Mouse (Mus musculus) cerebral cortex, adult 2 months (tissue): ENCODE measurements around the gene Arid2.

Source experiments
- WGBS: fragments of 180-500 bp; shearing (Covaris S2); methylation state at CpG from one replicate; pipeline ENCODE4 v1.1.7; 2018; 5-methylcytosine and 5-hydroxymethylcytosine counted together

The Arid2 gene

GRCm38 (mm10) chr15:96344591-96345285 is 57.4 kb downstream of the Arid2 start:
- WGBS = 84% methylated on average over 6 of the region's 7 CpGs

DNA sequence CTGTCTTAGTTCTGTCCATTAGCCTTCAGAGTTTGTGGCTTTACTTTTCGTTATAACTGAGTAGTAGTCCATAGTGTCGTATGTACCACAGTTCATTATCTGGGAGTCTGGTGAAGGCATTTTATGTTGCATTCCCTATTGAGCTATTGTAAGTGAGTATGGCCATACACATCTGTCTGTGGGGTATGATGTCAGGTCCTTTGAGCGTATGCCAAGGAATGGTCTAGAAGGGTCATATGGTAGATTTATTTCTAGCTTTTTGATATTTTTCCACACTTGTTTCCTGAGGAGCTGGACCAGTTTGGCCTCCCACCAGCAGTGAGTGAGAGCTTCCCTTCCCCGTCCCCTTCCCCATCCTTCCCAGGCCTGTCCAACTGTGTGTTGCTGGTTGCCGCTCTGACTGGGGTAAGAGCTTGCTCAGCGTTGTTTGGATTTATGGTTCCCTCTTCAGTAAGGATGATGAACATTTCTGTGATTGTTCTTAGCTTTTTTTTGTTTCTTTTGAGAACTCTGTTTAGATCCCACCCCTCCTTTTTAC is 58.1 kb downstream of the Arid2 start:
- whole genome bisulfite sequencing = 77% methylated on average over 6 of the region's 6 CpGs

- 93% methylated on average over 9 of the region's 9 CpGs for WGBS
Measured at GRCm38 (mm10) chr15:96351432-96351831, 64.1 kb downstream of the Arid2 start.

DNA sequence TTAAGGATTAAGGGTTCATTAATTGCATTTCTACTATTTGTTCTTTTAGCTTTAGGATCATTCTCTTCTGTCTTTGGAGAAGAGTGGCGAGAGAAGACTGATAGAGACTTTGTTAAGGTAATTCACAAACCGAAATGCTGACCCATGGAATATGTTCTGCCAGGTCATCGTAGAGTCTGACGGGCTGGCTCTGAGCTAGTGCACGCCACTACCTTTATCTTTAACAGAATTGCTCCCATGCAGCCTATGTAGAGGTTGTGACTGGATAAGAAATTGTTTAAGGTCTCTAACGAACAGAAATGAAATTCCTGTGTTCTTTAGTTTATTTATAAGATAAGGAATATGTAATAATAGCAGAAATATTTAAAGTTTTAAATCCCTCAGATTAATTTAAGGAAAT is 71.6 kb downstream of the Arid2 start:
- WGBS = 96% methylated on average over 6 of the region's 6 CpGs

DNA sequence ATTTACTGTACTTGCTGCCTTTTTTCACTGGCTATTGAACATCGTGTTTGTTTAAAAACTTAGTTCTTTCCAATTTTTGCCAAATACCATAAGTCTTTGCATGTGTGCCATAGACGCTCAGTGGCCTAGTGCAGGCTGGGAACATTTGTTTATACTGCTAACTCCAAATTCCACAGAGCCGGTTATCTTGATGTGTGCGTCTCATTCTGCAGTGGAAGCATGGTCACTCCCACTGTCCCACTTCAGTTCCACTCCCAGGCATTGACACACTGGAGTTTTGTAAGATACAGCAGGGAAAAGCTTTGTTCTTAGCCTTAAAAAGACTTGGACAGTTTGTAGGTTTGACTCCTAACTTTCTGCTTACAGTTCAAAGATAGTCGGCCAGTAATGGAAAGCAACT is 73.3 kb downstream of the Arid2 start:
- WGBS = 88% methylated on average over 5 of the region's 5 CpGs

- 57% methylated on average over 3 of the region's 3 CpGs for WGBS
Measured at GRCm38 (mm10) chr15:96365351-96365750, 78.0 kb downstream of the Arid2 start.

GRCm38 (mm10) chr15:96366176-96366963 is 79.1 kb downstream of the Arid2 start:
- WGBS = 81% methylated on average over 11 of the region's 11 CpGs

- 95% methylated on average over 18 of the region's 18 CpGs for WGBS
Measured at GRCm38 (mm10) chr15:96371311-96371710, 84.0 kb downstream of the Arid2 start.

DNA sequence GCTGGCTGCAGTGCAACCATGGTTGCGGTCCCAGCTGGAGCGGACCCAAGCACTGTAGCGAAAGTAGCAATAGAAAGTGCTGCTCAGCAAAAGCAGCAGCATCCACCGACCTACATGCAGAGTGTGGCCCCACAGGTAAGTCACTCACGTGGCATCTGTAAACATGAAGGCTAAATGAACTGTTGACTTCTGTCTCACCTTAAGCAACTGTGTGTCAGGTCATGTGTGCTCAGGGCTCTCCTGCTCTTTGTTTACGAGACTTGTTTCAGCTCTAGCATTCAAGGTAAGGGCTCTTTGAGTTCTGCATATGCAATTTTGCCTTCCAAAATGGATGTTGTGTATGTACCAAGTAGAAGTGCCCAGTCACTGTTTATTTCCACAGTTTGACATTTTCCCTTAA is 85.3 kb downstream of the Arid2 start:
- 88% methylated on average over 6 of the region's 6 CpGs for WGBS

DNA sequence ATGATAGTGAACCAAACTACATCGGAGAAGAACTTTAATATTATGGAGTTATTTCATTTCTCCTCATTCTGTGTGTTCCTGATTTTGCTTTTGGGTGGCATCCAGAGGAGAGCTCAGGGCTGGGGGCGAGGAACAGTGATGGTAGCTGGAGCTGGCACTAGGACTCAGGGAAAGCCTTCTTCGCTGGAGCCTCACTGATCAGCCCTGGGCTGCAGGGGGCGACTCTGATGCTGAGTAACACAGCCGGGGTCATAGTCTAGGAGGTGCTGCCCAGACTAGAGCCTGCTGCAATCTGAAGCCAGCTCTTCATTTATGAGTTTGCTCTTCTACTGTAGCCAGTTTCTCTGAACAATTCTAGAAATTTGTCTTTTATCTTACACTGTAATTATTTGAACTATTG is 85.8 kb downstream of the Arid2 start:
- WGBS = 73% methylated on average over 5 of the region's 5 CpGs

DNA sequence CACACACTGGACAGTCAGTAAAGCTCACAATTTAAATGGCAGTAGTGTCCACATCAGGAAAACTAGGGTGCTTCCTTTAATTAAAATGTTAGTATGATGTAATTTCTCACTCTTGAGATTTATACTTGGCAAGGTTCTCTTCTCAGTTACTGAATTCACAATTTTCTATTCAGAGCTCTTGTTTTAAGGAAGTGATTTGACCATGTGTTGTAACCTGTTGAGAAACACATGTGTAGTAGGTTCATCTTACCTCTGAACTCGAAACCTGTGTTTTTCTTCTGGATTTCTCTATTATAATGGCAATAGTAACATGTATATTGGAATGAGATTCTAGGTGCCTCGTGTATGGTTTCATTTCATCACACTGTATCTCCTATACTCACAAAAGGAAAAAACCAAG is 88.9 kb downstream of the Arid2 start:
- WGBS = 92% methylated on average over 2 of the region's 2 CpGs

DNA sequence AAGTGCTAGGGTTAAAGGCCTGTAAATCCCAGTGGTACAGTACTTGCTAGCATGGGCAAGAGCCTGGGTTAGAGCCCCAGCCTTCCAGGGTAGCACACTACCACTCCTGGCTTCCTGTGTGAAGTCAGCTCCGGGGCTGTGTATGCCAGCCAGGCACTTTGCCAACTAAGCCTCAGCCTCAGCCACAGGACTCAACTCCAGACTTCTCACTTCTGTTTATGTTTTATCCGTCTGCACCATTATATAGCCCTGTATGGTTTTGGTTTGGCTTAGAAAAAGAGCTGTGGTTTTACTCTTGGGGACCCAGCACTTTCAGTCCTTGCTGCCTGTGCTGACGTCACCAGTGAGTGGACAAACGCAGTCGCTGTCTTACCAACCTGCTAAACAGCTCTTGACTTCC is 89.9 kb downstream of the Arid2 start:
- WGBS = 51% methylated on average over 5 of the region's 5 CpGs

GRCm38 (mm10) chr15:96377701-96378100 is 90.4 kb downstream of the Arid2 start:
- WGBS = 66% methylated on average over 7 of the region's 7 CpGs

DNA sequence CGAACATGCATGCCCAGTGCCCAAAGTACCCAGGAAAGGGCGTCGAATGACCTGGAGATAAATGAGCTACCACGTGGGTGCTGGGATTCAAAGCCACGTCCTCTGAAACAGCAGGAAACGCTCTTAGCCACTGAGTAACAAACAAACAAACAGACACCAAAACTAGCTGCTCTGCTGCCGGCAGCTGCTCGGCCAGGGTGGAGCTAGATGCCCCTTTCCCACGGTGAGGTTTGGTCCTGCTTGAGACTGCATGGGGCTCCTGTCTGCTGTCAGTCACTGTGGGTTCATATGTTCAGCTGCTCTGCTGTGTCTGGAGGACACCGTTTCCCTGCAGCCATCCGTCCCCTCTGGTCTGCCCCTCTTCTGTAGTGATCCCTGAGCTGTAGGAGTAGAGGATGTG is 94.9 kb downstream of the Arid2 start:
- WGBS = 87% methylated on average over 11 of the region's 11 CpGs

DNA sequence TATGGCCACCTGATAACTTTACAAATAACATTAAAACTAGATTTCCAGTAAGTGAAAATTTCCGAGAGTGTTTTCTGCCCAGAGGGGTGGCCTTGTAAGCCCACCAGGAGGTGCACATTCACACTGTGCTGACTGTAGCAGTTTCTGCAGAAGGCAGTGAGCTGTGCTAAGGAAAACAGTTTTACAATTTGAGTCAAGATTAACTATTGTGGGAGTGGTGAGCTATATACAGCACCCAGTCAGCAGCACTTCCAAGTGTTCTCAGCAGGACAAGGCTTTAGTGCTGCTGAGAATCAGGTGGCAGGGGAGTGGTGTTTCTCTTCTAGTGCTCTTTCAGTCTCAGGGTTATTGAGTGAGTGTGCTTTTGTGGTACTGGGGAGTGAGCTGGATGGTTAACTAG is 101.2 kb downstream of the Arid2 start:
- WGBS = 38% methylated on average over 1 of the region's 1 CpGs

- 93% methylated on average over 3 of the region's 3 CpGs for WGBS
Measured at GRCm38 (mm10) chr15:96392878-96393277, 105.6 kb downstream of the Arid2 start.

GRCm38 (mm10) chr15:96395071-96395470 is 107.8 kb downstream of the Arid2 start:
- WGBS = 97% methylated on average over 6 of the region's 6 CpGs

DNA sequence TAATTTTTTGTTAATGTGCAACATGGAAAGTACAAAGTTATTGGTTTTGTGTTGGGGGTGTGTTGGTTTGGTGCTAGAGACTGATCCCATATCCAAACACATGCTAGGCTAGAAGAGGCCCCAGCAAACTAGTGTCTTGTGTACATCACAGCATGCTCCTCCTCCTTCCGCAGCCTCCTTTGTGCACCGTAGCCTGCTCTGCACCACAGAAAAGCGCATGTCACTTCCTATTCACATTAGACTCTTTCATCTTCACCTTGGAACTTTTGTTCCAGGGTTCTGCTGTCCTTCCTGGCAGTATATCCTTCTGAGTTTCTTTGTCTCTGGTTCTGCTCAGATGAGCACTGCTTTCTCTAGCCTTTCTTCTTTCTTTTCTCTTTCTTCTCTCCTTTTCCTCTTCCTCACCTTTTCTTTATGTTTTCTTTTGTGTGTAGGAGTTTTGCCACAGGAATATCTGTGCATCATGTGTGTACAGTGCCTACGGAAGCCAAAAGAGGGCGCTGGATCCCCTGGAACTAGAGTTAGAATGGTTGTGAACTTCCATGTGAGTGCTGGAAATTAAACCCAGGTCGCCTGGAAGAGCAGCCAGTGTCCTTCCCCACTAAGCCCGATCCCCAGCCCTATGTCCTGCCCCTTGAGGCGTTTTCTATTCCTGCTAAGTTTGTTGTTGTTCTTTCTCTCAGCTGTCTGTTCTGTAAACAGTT is 109.5 kb downstream of the Arid2 start:
- WGBS = 89% methylated on average over 8 of the region's 8 CpGs

DNA sequence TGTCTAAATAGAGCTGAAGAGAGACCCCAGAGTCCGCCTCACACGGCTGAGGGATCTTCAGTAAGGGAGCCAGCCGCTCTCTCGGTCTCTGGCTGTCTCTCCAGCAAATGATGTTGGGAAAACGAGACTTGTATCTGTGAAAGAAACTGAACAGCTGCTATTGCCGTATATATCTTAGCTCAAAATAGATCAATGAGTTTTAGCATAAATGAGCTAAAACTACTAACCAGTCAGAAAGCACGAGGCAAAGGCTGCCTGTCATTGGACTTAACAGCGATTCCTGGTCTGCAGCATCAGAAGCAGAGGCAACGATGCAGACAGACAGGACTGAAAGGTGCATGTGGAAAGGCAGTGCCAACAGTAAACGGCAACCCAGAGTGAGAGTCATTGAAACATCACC is 111.0 kb downstream of the Arid2 start:
- WGBS = 48% methylated on average over 10 of the region's 10 CpGs

DNA sequence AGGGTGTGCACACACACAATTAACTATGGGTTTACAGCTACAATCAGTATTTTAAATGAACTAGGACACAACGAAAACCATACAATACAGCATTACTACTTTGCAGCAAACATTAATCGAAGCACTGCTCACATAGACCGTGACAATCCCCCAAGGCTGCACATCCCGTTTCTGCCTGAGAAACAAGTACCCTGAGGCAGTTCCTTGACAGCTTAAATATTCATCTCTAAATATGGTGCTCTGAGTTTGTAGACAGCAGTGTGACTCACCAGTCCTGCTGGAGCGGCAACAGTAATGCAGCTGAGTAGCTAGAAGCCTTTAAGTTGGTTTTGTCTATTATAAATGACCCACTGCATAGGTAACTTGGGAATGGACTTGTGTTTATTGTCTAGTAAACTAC is 118.2 kb downstream of the Arid2 start:
- 45% methylated on average over 5 of the region's 5 CpGs for WGBS

DNA sequence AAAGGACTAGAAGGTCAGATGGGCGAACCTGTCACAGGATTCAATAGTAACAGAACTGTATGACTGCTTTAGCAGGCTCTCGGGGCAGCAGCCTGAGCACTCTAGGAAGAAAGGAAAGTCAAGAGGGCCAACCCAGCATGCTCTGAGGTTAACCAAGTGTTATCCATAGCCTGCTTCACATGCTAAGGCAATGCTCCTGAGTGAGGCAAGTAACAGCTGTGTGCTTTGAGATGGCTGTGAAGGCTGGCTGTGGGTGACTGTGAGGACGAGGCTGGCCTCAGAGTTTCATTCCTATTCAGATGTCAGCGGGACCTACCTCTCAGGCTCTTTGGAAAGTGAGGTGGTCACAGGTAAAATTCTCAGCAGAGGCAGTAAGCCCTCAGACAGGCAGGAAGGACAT is 118.9 kb downstream of the Arid2 start:
- WGBS = 81% methylated on average over 4 of the region's 4 CpGs

GRCm38 (mm10) chr15:96407151-96407550 is 119.8 kb downstream of the Arid2 start:
- 71% methylated on average over 2 of the region's 2 CpGs for WGBS
